Mouse (Mus musculus): ENCODE measurements around the gene Tmprss6. TPM values are rescaled to one million over a fixed set of nuclear protein-coding genes. Genes with fewer than 3 reads are reported as not detected.
A peak's percentile ranks its signal among the peaks of the same experiment; 100 is the strongest.

Tmprss6 gene
- polyA plus RNA-seq, 1 experiment, result not detected

- Histone ChIP-seq H3K4me3 (replicated peaks) (no peak overlapping the region), H3K9me3 (no peaks in the 10 kb centered on the region), H3K27me3 (replicated peaks) (peaks cover 17% of the 10 kb centered on the region), H3K36me3 (replicated peaks; ENCODE audit: low read length) (peaks cover 46% of the 10 kb centered on the region), H3K4me1 (peaks cover 69% of the 10 kb centered on the region)
- TF ChIP-seq GATA1 (IDR thresholded peaks at IDR 0.05; ENCODE audit: borderline replicate concordance, low read length) (no peak), FLI1 (IDR thresholded peaks at IDR 0.05; ENCODE audit: low read length) (no peak)
Observed at GRCm38 (mm10) chr15:78409570-78410052, 58.8 kb downstream of the Tmprss6 start.

- no peak for TF ChIP-seq GATA1 (IDR thresholded peaks at IDR 0.05; ENCODE audit: borderline replicate concordance, low read length)
- TF ChIP-seq FLI1 (IDR thresholded peaks at IDR 0.05; ENCODE audit: low read length), result no peak
- no peaks in the 10 kb centered on the region for H3K9me3 ChIP-seq
- H3K36me3 ChIP-seq (replicated peaks; ENCODE audit: low read length), result peaks cover 18% of the 10 kb centered on the region
- H3K4me3 ChIP-seq (replicated peaks), result peak within 1 kb of the TSS; percentile 96
- peaks cover 71% of the 10 kb centered on the region for H3K4me1 ChIP-seq
- H3K27me3 ChIP-seq (replicated peaks), result peaks cover 5% of the 10 kb centered on the region
Observed at GRCm38 (mm10) chr15:78406293-78406934, 62.0 kb downstream of the Tmprss6 start, which contains the start of gene Mpst. Gene Mpst (plus strand): TSS chr15:78406416.

DNA sequence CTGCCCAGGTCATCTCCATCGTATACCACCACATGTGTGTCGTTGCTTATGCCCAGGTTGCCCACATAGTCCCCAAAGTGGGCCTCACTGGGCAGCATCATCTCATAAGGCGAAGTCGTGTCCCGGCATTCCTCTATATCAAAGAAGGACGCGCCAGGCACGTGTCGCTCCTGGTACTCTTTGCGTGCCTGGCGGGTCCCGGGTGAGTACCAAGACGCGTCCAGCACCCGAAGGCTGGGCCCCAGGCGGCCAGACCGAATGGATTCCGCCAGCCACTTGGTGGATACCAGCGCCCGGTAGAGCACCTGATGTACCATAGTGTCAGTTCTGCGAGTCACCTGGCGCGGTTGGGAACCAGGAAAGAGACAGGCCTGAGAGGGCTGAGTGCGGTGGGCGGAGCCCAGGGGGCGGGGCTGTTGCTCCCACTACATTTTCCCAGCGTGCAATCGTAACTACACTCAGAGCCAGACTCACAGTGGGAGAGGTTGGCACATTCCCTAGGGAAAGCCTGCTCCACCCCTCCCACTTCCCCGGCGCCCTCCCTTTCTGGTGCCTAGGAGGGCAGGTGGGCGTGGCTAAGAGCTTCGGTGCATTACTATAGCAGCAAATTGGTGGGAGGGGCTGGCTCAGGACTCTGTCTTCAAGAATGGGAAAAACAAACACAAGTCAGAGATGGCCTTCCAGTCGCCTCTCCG is 62.8 kb downstream of the Tmprss6 start, which contains the start of gene Tst:
Tst (minus strand) TSS at position 391 of the 695 bp plus-strand sequence.
- Histone ChIP-seq H3K36me3 (replicated peaks; ENCODE audit: low read length) (peaks cover 10% of the 10 kb centered on the region), H3K9me3 (no peaks in the 10 kb centered on the region), H3K4me3 (replicated peaks) (peak within 1 kb of the TSS; percentile 96), H3K4me1 (peaks cover 71% of the 10 kb centered on the region), H3K27me3 (replicated peaks) (peaks cover 5% of the 10 kb centered on the region)
- TF ChIP-seq FLI1 (IDR thresholded peaks at IDR 0.05; ENCODE audit: low read length) (no peak), GATA1 (IDR thresholded peaks at IDR 0.05; ENCODE audit: borderline replicate concordance, low read length) (no peak)

DNA sequence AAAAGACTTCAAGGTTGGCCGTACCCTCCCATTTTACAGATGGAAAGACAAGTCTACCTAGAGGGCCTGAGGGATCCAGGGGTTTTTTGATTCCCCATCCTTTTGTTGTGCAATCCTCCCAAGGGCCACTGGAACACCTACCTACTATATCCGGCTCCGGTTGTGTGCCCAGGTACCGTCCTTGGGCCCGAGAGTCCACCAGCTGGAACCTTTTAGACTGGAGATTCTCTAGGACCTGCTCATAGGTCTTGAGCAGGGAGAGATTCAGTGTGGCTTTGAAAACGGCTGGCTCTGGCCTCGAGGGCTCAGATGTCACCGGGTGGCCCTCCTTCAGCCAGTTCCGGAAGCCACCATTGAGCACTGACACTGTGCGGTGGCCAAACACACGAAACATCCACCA is 63.3 kb downstream of the Tmprss6 start:
- no peaks in the 10 kb centered on the region for H3K9me3 ChIP-seq
- no peak for TF ChIP-seq FLI1 (IDR thresholded peaks at IDR 0.05; ENCODE audit: low read length)
- no peak for TF ChIP-seq GATA1 (IDR thresholded peaks at IDR 0.05; ENCODE audit: borderline replicate concordance, low read length)
- H3K36me3 ChIP-seq (replicated peaks; ENCODE audit: low read length), result peaks cover 5% of the 10 kb centered on the region
- H3K4me1 ChIP-seq, result peaks cover 73% of the 10 kb centered on the region
- H3K4me3 ChIP-seq (replicated peaks), result peak overlapping the region; percentile 96
- peaks cover 3% of the 10 kb centered on the region for H3K27me3 ChIP-seq (replicated peaks)

DNA sequence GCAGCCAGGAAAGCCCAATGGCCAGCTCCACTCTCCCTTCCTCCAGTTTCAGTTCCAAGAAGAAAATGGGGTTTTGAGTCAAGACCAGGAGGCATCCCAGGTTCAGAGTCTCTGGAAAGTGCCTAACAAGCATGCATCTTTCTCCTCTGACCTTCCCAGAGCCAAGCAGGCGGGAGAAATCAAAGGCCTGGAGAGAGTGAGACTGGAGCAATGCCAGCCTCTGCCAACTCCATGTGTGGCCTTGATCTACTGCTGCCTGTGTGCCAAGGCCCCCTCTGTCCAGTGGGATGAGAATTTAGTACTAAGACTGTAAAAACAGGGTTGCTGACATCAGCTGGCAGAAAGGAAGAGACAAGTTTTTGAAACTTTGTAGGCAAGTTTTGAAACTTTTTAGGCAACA is 64.5 kb downstream of the Tmprss6 start:
- H3K4me3 ChIP-seq (replicated peaks), result peak overlapping the region; percentile 34
- peaks cover 4% of the 10 kb centered on the region for H3K27me3 ChIP-seq (replicated peaks)
- no peak for TF ChIP-seq GATA1 (IDR thresholded peaks at IDR 0.05; ENCODE audit: borderline replicate concordance, low read length)
- no peak for TF ChIP-seq FLI1 (IDR thresholded peaks at IDR 0.05; ENCODE audit: low read length)
- H3K36me3 ChIP-seq (replicated peaks; ENCODE audit: low read length), result peaks cover 6% of the 10 kb centered on the region
- peaks cover 73% of the 10 kb centered on the region for H3K4me1 ChIP-seq
- no peaks in the 10 kb centered on the region for H3K9me3 ChIP-seq

DNA sequence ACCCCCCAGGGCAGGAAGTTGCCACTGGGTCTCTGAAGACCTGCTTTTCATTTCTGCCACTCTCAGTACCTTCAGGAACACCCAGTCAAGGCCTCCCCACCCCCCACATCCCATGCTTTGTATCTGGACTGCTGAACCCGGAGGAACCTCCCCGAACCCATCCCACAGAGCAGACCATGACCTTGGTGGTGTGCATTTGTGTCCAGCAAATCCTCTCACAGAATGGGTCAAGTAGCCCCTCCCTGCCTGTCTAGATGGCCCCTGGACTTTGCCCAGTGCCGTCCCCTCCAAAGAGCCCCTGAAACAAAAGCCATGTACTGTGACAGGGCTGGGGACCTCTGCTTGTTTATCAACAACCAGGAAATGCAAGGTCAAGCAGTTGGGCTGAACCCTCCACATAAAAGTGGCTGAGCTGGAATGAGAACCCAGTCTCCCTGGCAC is 65.1 kb downstream of the Tmprss6 start:
- TF ChIP-seq GATA1 (IDR thresholded peaks at IDR 0.05; ENCODE audit: borderline replicate concordance, low read length), result no peak
- TF ChIP-seq FLI1 (IDR thresholded peaks at IDR 0.05; ENCODE audit: low read length), result no peak
- peaks cover 7% of the 10 kb centered on the region for H3K27me3 ChIP-seq (replicated peaks)
- peak overlapping the region; percentile 15 for H3K4me3 ChIP-seq (replicated peaks)
- H3K36me3 ChIP-seq (replicated peaks; ENCODE audit: low read length), result peaks cover 6% of the 10 kb centered on the region
- no peaks in the 10 kb centered on the region for H3K9me3 ChIP-seq
- peaks cover 75% of the 10 kb centered on the region for H3K4me1 ChIP-seq

- H3K4me3 ChIP-seq (replicated peaks), result no peak overlapping the region
- no peak for TF ChIP-seq GATA1 (IDR thresholded peaks at IDR 0.05; ENCODE audit: borderline replicate concordance, low read length)
- no peak for TF ChIP-seq FLI1 (IDR thresholded peaks at IDR 0.05; ENCODE audit: low read length)
Observed at GRCm38 (mm10) chr15:78402423-78402822, 66.0 kb downstream of the Tmprss6 start.

DNA sequence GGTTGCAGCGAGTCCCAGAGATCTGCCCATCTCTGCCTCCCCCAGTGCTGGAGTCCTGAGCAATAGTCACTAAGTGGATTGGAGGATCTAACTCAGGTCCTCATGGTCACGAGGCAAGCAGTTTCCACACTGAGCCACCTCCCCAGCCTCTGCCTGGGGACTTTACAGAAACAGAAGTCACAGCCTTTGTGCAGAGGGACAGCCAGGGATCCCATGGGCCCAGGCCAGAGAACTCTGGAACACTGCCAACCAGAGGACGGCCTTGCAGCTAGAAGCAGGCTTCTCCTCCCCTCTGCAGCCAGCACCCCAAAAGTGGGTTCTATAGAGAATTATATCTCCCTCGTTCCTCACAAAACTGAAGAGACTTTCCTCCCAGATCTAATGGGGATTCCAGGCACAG is 66.5 kb downstream of the Tmprss6 start:
- no peaks in the 10 kb centered on the region for H3K9me3 ChIP-seq
- TF ChIP-seq GATA1 (IDR thresholded peaks at IDR 0.05; ENCODE audit: borderline replicate concordance, low read length) (no peak), FLI1 (IDR thresholded peaks at IDR 0.05; ENCODE audit: low read length) (no peak)
- peaks cover 17% of the 10 kb centered on the region for H3K27me3 ChIP-seq (replicated peaks)
- H3K4me3 ChIP-seq (replicated peaks), result peak overlapping the region; percentile 79
- peaks cover 71% of the 10 kb centered on the region for H3K4me1 ChIP-seq
- H3K36me3 ChIP-seq (replicated peaks; ENCODE audit: low read length), result peaks cover 6% of the 10 kb centered on the region

More at GRCm38 (mm10) chr15:78402423-78402822, 66.0 kb downstream of the Tmprss6 start:
- Histone ChIP-seq H3K36me3 (replicated peaks; ENCODE audit: low read length) (peaks cover 6% of the 10 kb centered on the region), H3K9me3 (no peaks in the 10 kb centered on the region), H3K27me3 (replicated peaks) (peaks cover 13% of the 10 kb centered on the region), H3K4me1 (peaks cover 72% of the 10 kb centered on the region)

- Histone ChIP-seq H3K36me3 (replicated peaks; ENCODE audit: low read length) (peaks cover 6% of the 10 kb centered on the region), H3K4me1 (peaks cover 68% of the 10 kb centered on the region)
Observed at GRCm38 (mm10) chr15:78401345-78401744, 67.1 kb downstream of the Tmprss6 start.

More at GRCm38 (mm10) chr15:78401345-78401744, 67.1 kb downstream of the Tmprss6 start:
- peaks cover 19% of the 10 kb centered on the region for H3K27me3 ChIP-seq (replicated peaks)
- no peaks in the 10 kb centered on the region for H3K9me3 ChIP-seq
- TF ChIP-seq FLI1 (IDR thresholded peaks at IDR 0.05; ENCODE audit: low read length), result no peak
- 0 out of 3 replicates have a peak, but pooled peaks have one; percentile 25 for TF ChIP-seq GATA1 (IDR thresholded peaks at IDR 0.05; ENCODE audit: borderline replicate concordance, low read length)
- H3K4me3 ChIP-seq (replicated peaks), result peak overlapping the region; percentile 79
